Mouse (Mus musculus) heart, embryonic 14.5 days (tissue): ENCODE data around the gene Gpr25. TPM values are rescaled to one million over a fixed set of nuclear protein-coding genes. Genes with fewer than 3 reads are reported as not detected.
A peak's percentile ranks its signal among the peaks of the same experiment; 100 is the strongest.

ENCODE experiments used
- ATAC-seq: fragments of 200-750 bp; cut with Nextera tagmentation; 2 replicates; pipeline ENCODE4 v1.8.0; 2017; ENCODE audit warnings: low read depth, moderate TSS enrichment; ENCODE audit not compliant: insufficient number of reproducible peaks, insufficient read depth, low FRiP score
- H3K27ac ChIP-seq, 2 experiments: fragments of 200-500 bp in 1 of 2; fragments of 300-500 bp in 1 of 2; sonication (generic) in 1 of 2; replicated peaks in 1 of 2; 2 replicates each; pipeline ENCODE4 v1.5.1; 2012 to 2014; ENCODE audit warnings: low read depth in 2 of 2, low read length in 2 of 2, control low read depth in 1 of 2, mild to moderate bottlenecking in 1 of 2, mixed read lengths in 1 of 2; ENCODE audit not compliant: control insufficient read depth in 1 of 2, insufficient read depth in 1 of 2
- H3K27me3 ChIP-seq: fragments of 300-500 bp; sonication (generic); 2 replicates; pipeline ENCODE4 v1.6.1; 2014; ENCODE audit warnings: mild to moderate bottlenecking, low read length, control low read depth; ENCODE audit not compliant: control insufficient read depth, insufficient read depth
- H3K36me3 ChIP-seq: fragments of 300-500 bp; sonication (generic); 2 replicates; pipeline ENCODE4 v1.6.1; 2014; ENCODE audit warnings: mild to moderate bottlenecking, control low read depth, low read length, mixed read lengths; ENCODE audit not compliant: control insufficient read depth, insufficient read depth
- H3K4me1 ChIP-seq, 2 experiments: fragments of 200-500 bp in 1 of 2; fragments of 300-500 bp in 1 of 2; sonication (generic) in 1 of 2; 2 replicates each; pipeline ENCODE4 v1.6.1; 2012 to 2014; ENCODE audit warnings: low read length in 2 of 2, control low read depth in 1 of 2, mixed read lengths in 1 of 2; ENCODE audit not compliant: control insufficient read depth in 2 of 2, insufficient read depth in 2 of 2
- H3K4me2 ChIP-seq: fragments of 300-500 bp; sonication (generic); 2 replicates; pipeline ENCODE4 v1.6.1; 2014; ENCODE audit warnings: mild to moderate bottlenecking, low read length
- H3K4me3 ChIP-seq, 2 experiments: fragments of 200-500 bp in 1 of 2; fragments of 300-500 bp in 1 of 2; sonication (generic) in 1 of 2; 2 replicates each; pipeline ENCODE4 v1.5.1; 2012 to 2014; ENCODE audit warnings: low read length in 2 of 2, mild to moderate bottlenecking in 2 of 2, control low read depth in 1 of 2, low read depth in 1 of 2, moderate library complexity in 1 of 2; ENCODE audit not compliant: control insufficient read depth in 1 of 2, insufficient read depth in 1 of 2
- H3K9ac ChIP-seq: fragments of 300-500 bp; sonication (generic); 2 replicates; pipeline ENCODE4 v1.6.1; 2014; ENCODE audit warnings: mild to moderate bottlenecking, low read length
- H3K9me3 ChIP-seq: fragments of 300-500 bp; sonication (generic); 2 replicates; pipeline ENCODE4 v1.6.1; 2016; ENCODE audit warnings: low read length, control low read depth; ENCODE audit not compliant: control insufficient read depth
- WGBS: fragments of 180-500 bp; shearing (Covaris S2); extraction: QIAGEN DNeasy Blood & Tissue Kit; methylation state at CpG from one replicate; pipeline ENCODE4 v1.1.7; 2014; 5-methylcytosine and 5-hydroxymethylcytosine counted together
- polyA plus RNA-seq: library from polyadenylated mRNA; unstranded; fragments of >200 nt; fragmentation: Nextera tagmentation; extraction: Ambion mirVana; gene quantifications from 2 replicates; pipeline ENCODE4 v1.2.1, GENCODE M21; 2014

Gpr25 gene
- polyA plus RNA-seq, 1 experiment from 2014 or later: not detected

DNA sequence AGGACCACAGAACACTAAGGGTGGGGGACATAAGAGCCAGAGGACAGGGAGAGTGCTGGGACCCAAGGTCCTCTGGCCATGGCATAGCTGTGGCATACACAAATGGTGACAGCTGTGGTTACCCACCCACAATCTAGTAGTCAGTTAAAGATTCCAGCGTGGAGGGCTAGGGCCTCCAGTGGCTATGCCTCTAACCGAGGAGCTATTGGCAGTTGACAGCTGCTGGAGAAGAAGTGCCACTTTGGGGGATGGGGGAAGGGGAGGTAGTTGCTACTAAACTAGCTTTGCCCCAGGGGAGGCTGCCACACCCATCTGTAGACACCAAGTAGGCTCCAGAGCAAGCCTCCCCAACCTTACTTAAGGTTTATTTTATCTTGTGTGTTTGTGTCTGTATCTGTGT lies 7.2 kb downstream of the Gpr25 start:
- no peak for ATAC-seq
- H3K36me3 ChIP-seq: no peaks in the 10 kb centered on the region
- no peak overlapping the region for H3K9ac ChIP-seq
- no peaks in the 10 kb centered on the region for H3K9me3 ChIP-seq
- H3K4me3 ChIP-seq: no peak overlapping the region
- H3K4me2 ChIP-seq: no peak overlapping the region
- WGBS: 11% methylated on average over 2 of the region's 2 CpGs
- no peak overlapping the region for H3K27ac ChIP-seq
- peaks cover 0 to 7% of the 10 kb centered on the region in 2 experiments; a peak in 2 of 4 replicates for H3K4me1 ChIP-seq
- peaks cover 19% of the 10 kb centered on the region for H3K27me3 ChIP-seq

DNA sequence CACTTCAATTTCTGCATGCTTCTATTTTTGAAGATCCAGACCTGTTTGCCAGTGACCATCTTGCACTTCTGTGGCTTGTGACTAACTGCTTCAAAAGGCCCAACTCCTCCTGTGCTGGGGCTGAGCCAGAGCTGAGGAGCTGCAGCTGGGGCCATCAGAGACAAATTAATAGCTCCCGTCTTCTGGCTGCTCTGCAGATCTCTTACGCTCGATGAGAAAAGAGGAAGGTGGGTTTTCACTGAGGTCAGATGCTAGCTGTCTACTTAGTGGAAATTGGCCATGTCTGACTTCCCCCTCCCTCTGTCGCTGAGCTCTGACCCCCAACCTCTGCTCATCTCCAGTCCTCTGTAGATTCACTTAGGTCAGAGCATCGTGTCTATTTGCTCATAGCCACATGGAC lies 11.0 kb downstream of the Gpr25 start:
- ATAC-seq: no peak
- 59% methylated on average over 5 of the region's 5 CpGs for WGBS
- Histone ChIP-seq H3K27ac (no peak overlapping the region), H3K4me2 (no peak overlapping the region), H3K27me3 (no peaks in the 10 kb centered on the region), H3K4me3 (no peak overlapping the region), H3K4me1 (no peaks in the 10 kb centered on the region), H3K9me3 (no peaks in the 10 kb centered on the region), H3K9ac (no peak overlapping the region), H3K36me3 (no peaks in the 10 kb centered on the region)

DNA sequence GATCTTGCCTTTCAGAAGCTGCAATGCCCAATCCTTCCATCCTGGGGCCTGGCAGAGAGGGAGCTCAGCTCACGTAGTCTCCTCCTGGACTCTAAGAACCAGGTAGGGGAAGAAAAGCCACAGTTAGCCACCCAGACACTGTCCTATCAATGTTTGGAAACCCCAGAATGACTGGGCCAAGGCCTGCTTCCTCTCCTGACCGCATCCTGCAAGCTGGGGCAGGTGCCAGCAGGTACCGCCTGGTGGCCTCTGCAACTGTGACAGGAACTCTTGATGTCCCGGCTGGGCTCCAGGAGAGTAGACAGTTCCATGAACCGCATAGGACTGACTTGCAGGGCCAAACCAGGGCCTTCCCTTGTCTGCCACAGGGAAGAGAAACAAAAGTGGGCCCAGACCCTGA lies 13.3 kb downstream of the Gpr25 start:
- 84% methylated on average over 5 of the region's 5 CpGs for WGBS
- no peaks in the 10 kb centered on the region for H3K36me3 ChIP-seq
- ATAC-seq: no peak
- H3K4me2 ChIP-seq: no peak overlapping the region
- H3K9me3 ChIP-seq: no peaks in the 10 kb centered on the region
- no peaks in the 10 kb centered on the region for H3K27me3 ChIP-seq
- no peak overlapping the region for H3K4me3 ChIP-seq
- no peaks in the 10 kb centered on the region for H3K4me1 ChIP-seq
- no peak overlapping the region for H3K9ac ChIP-seq
- H3K27ac ChIP-seq: no peak overlapping the region

DNA sequence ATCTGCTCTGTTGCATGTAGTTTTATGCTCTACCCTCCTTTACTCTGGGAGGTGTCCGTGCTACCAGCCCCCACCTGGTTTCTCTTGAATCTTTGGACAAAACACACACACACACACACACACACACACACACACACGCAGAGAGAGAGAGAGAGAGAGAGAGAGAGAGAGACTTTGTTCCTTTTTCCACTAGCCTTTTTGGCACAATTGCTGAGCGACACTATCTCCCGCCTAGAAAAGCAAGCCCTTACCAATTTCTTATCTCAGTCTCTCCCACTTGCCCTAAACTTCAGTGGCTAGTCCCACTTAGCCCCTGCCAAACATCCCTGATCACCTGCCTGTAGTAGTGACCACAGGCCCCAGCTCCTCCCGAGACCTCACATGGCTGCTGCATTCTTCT lies 16.2 kb downstream of the Gpr25 start:
- Histone ChIP-seq H3K4me3 (no peak overlapping the region), H3K36me3 (no peaks in the 10 kb centered on the region), H3K27me3 (no peaks in the 10 kb centered on the region), H3K4me1 (no peaks in the 10 kb centered on the region), H3K4me2 (no peak overlapping the region), H3K9me3 (no peaks in the 10 kb centered on the region), H3K27ac (no peak overlapping the region), H3K9ac (no peak overlapping the region)
- WGBS: 73% methylated on average over 5 of the region's 5 CpGs
- no peak for ATAC-seq

DNA sequence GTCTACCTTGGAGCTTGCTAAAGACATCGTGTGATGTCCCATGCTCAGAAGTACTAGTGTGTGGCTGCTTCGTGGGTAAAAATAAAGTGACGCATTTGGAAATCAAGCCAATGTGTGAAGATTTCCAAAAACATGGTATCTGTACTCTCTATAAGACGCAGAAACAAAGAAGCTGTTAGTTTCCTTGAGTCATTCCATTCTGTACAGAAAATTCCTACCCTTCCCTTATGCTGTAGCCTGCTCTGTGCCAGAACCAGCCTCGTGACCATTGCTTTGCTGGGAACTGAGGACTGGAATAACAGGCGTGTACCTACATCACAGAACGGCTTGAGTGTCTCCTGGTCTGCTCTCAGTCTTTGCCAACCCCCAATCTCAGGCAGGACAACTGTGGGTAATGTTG lies 18.9 kb downstream of the Gpr25 start:
- no peak overlapping the region for H3K4me2 ChIP-seq
- H3K27ac ChIP-seq: no peak overlapping the region
- no peaks in the 10 kb centered on the region for H3K36me3 ChIP-seq
- no peaks in the 10 kb centered on the region for H3K27me3 ChIP-seq
- H3K4me3 ChIP-seq: no peak overlapping the region
- WGBS: 81% methylated on average over 7 of the region's 7 CpGs
- ATAC-seq: no peak
- H3K9me3 ChIP-seq: no peaks in the 10 kb centered on the region
- H3K4me1 ChIP-seq: no peaks in the 10 kb centered on the region
- no peak overlapping the region for H3K9ac ChIP-seq

DNA sequence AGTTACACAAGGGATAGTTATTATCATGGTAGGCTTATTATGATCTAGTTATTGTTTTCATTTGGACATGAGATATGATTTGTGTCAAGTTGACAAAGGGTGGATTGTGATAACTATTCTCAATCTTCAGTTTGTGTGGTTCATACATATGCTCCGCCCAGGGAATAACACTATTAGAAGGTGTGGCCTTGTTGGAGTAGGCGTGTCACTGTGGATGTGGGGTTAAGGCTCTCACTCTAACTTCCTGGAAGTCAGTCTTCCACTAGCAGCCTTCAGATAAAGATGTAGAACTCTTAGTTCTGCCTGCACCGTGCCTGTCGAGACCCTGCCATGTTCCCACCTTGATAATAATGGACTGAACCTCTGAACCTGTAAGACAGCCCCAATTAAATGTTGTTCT lies 22.2 kb downstream of the Gpr25 start:
- 80% methylated on average over 4 of the region's 4 CpGs for WGBS
- Histone ChIP-seq H3K4me1 (peaks cover 0 to 10% of the 10 kb centered on the region in 2 experiments; a peak in 2 of 4 replicates), H3K36me3 (no peaks in the 10 kb centered on the region), H3K27ac (no peak overlapping the region), H3K9ac (no peak overlapping the region), H3K4me2 (no peak overlapping the region), H3K9me3 (no peaks in the 10 kb centered on the region), H3K4me3 (no peak overlapping the region), H3K27me3 (peaks cover 17% of the 10 kb centered on the region; the same call in 1 of the 2 replicates)
- ATAC-seq: no peak

DNA sequence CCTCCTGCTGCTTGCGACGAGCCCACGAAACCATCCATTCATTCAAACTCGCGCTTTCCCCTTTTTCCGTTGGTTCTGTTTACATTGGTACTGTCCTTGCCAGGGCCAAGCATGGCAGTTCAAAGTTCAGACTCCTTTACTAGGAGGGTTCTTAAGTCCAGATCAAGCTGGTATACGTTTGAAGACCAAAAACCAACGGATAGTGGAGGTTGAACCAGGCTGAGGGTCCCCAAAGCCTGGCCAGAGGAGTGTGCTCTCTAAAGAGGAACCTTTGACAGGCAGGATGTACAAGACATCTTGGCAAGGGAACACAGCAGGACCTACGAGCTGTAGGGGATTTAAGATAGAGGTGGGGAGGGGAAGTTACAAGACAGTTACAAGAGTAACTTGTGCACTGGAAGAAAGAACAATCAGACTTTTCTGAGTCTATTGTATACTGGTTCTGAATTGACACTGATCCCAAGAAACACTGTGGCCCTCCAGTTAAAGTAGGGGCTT lies 26.0 kb downstream of the Gpr25 start:
- Histone ChIP-seq H3K36me3 (no peaks in the 10 kb centered on the region), H3K27ac (no peak overlapping the region), H3K4me3 (peak overlapping the region; percentile 53 to 58), H3K27me3 (peaks cover 46% of the 10 kb centered on the region), H3K4me2 (peak overlapping the region; percentile 91), H3K4me1 (peaks cover 0 to 12% of the 10 kb centered on the region in 2 experiments; a peak in 2 of 4 replicates), H3K9me3 (no peaks in the 10 kb centered on the region), H3K9ac (peak overlapping the region; percentile 51)
- WGBS: 7% methylated on average over 9 of the region's 9 CpGs
- no peak for ATAC-seq

DNA sequence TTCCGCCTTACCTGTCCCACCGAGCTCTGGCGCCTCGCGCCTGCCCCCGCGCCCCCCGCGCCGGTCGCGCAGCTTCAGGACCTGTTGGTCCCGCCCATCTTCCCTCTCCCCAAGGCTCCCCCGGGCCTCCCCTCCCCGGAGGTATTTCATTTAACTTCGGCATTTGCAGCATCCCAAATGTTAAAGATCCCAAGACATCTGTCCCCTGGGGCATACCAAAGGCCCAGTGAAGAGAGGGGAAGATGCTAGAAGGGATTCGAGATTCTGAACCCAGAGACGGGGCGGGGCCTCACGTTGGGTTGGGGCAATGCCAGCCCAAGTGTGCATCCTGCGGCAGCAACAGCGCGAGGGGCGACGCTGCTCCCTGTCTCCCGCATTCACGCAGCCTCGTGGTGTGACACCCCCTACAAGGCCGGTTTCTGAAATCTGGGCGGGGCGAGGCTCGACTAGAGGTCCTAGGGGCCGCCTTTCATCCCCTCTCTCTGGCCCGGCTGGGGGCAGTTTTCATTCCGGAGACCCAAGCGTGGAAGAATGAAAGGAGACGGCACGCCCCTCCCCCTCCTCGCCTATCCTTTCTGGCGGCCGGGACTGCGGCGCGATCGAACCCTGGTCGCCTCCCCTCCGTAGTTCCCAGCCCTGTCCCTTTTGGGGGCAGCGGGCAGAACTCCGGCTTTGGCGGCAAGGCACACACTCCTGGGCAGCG lies 26.6 kb downstream of the Gpr25 start, which contains the start of gene Inava:
TSS of gene Inava (minus strand) at position 373 of the 703 bp plus-strand sequence.
- Histone ChIP-seq H3K9ac (peak within 1 kb of the TSS; percentile 51), H3K4me1 (peaks cover 0 to 12% of the 10 kb centered on the region in 2 experiments; a peak in 2 of 4 replicates), H3K27me3 (peaks cover 52% of the 10 kb centered on the region), H3K27ac (no peak within 1 kb of the TSS), H3K36me3 (no peaks in the 10 kb centered on the region), H3K4me2 (peak within 1 kb of the TSS; percentile 91), H3K9me3 (no peaks in the 10 kb centered on the region), H3K4me3 (peak within 1 kb of the TSS; percentile 53 to 58)
- 1% methylated on average over 50 of the region's 51 CpGs for WGBS
- ATAC-seq: peak; percentile 24; the same call in 1 of the 2 replicates
